Mouse (Mus musculus): ENCODE data around the gene Ikbke. TPM values are rescaled to one million over a fixed set of nuclear protein-coding genes. Genes with fewer than 3 reads are reported as not detected.
"Not testable (repeated sequence)": the region's sequence is repeated elsewhere in the genome, so short reads cannot be mapped to it uniquely, and the experiment has no call there.

Ikbke gene
- 42.8 and 51.0 TPM in 2 replicates for polyA plus RNA-seq (2012; rRNA removed)

GRCm38 (mm10) chr1:131279456-131279776 is at the start of gene Ikbke:
Gene Ikbke (minus strand): TSS chr1:131279606.
- peak within 1 kb of the TSS; percentile 77 for H3K27ac ChIP-seq (ENCODE audit: insufficient read depth, low read length)
- TF ChIP-seq POLR2A (IDR thresholded peaks at IDR 0.05; ENCODE audit: low read depth, low read length) (no peak; the same call in 1 of the 2 replicates), CTCF (IDR thresholded peaks at IDR 0.05; ENCODE audit: extremely low read depth, insufficient read depth, insufficient read length, insufficient replicate concordance) (no peak)
- H3K27me3 ChIP-seq (ENCODE audit: control insufficient read depth, insufficient read depth, low read length), result no peaks in the 10 kb centered on the region
- H3K4me1 ChIP-seq (ENCODE audit: control insufficient read depth, insufficient read depth, insufficient read length), result peaks cover 3% of the 10 kb centered on the region; the same call in 1 of the 2 replicates
- H3K36me3 ChIP-seq (ENCODE audit: control insufficient read depth, insufficient read depth, low read length), result no peaks in the 10 kb centered on the region
- DNase-seq (ENCODE audit: low read depth in 1 of 2, low spot score in 2 of 2), result no peak
- H3K4me3 ChIP-seq (ENCODE audit: extremely low read depth, insufficient read depth, insufficient read length), result peak within 1 kb of the TSS; percentile 59
- 9% methylated on average over 4 of the region's 4 CpGs for WGBS

DNA sequence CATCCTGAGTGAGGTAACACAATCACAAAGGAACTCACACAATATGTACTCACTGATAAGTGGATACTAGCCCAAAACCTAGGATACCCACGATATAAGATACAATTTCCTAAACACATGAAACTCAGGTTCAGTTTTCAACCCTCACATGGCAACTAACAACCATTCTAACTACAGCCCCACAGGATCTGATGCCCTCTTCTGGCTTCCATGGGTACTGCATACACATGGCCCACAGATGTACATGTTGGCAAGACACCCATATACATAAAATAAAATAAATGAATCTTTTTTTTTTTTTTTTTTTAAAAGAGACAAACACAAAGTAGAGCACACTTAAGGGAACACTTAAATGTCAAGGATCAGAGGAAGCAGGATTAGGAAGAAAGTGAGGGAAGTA is 49.7 kb upstream of the Ikbke start:
- H3K27me3 ChIP-seq (ENCODE audit: control insufficient read depth, insufficient read depth, low read length); H3K27ac ChIP-seq (ENCODE audit: insufficient read depth, low read length); H3K4me1 ChIP-seq (ENCODE audit: control insufficient read depth, insufficient read depth, insufficient read length); H3K36me3 ChIP-seq (ENCODE audit: control insufficient read depth, insufficient read depth, low read length); H3K4me3 ChIP-seq (ENCODE audit: extremely low read depth, insufficient read depth, insufficient read length): not testable (repeated sequence)
- DNase-seq (ENCODE audit: low read depth in 1 of 2, low spot score in 2 of 2), result peak in 1 of 2 experiments; percentile 27
- 89% methylated on average over 1 of the region's 1 CpGs for WGBS

DNA sequence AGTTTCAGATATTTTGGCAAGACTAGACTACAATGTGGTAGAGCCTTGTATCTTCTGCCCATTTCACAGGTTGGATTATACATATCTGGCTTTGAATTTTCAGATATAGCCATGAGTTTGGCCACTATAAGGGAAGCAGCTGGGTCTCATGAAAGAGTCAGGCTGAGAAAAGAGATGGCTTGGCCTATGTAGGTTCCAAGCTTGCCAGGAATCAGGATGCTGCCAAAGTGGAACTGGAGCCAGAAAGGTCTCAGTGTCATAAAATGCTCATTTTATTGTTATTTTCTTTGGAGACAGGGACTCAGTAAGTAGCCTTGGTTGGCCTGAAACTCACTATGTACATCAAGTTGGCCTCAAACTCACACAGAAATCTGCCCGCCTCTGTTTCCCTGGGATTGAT is 47.8 kb upstream of the Ikbke start:
- Histone ChIP-seq H3K27ac (ENCODE audit: insufficient read depth, low read length) (no peak overlapping the region), H3K27me3 (ENCODE audit: control insufficient read depth, insufficient read depth, low read length) (no peaks in the 10 kb centered on the region), H3K4me1 (ENCODE audit: control insufficient read depth, insufficient read depth, insufficient read length) (no peaks in the 10 kb centered on the region), H3K4me3 (ENCODE audit: extremely low read depth, insufficient read depth, insufficient read length) (no peak overlapping the region), H3K36me3 (ENCODE audit: control insufficient read depth, insufficient read depth, low read length) (peaks cover 2% of the 10 kb centered on the region)
- TF ChIP-seq CTCF (IDR thresholded peaks at IDR 0.05; ENCODE audit: extremely low read depth, insufficient read depth, insufficient read length, insufficient replicate concordance), result no peak
- no peak for DNase-seq (ENCODE audit: low read depth in 1 of 2, low spot score in 2 of 2)
- 88% methylated on average over 1 of the region's 1 CpGs for WGBS

DNA sequence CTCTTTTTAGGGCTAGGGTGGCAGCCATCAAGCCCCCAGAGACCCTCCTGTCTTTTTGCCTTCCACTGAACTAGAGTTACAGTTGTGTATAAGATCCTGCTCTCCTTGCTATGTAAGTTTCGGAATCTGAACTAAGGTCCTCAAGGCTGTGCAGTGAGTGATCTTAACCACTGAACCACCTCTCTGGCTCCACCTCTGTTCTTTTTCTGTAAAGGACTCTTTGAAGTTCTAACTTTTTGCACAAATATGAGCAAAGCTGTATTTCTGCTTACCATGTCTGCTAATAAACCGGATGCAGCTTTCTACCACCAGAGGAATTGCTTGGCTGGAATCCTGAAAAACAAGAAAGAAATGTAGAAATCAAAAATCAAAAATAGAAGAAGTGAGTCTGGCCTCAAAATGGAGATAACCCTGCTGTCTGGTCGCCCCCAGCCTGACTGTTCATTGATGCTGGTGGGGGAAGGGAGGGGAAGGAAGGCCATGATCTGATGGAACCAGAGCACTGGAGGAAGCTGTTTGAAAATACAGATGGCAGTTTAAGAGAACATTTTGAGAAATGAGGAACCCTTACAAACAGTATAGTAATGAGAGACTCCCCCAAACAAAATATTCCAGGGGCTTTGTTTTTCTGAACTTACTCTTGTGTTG is 45.5 kb upstream of the Ikbke start:
- no peak for DNase-seq (ENCODE audit: low read depth in 1 of 2, low spot score in 2 of 2)
- peaks cover 3% of the 10 kb centered on the region for H3K36me3 ChIP-seq (ENCODE audit: control insufficient read depth, insufficient read depth, low read length)

GRCm38 (mm10) chr1:131319598-131320330 is 40.4 kb upstream of the Ikbke start:
- Histone ChIP-seq H3K4me3 (ENCODE audit: extremely low read depth, insufficient read depth, insufficient read length) (no peak overlapping the region), H3K27ac (ENCODE audit: insufficient read depth, low read length) (no peak overlapping the region), H3K27me3 (ENCODE audit: control insufficient read depth, insufficient read depth, low read length) (no peaks in the 10 kb centered on the region), H3K4me1 (ENCODE audit: control insufficient read depth, insufficient read depth, insufficient read length) (no peaks in the 10 kb centered on the region), H3K36me3 (ENCODE audit: control insufficient read depth, insufficient read depth, low read length) (peaks cover 6% of the 10 kb centered on the region)
- WGBS, result 90% methylated on average over 3 of the region's 3 CpGs
- no peak for TF ChIP-seq CTCF (IDR thresholded peaks at IDR 0.05; ENCODE audit: extremely low read depth, insufficient read depth, insufficient read length, insufficient replicate concordance)
- no peak for TF ChIP-seq POLR2A (IDR thresholded peaks at IDR 0.05; ENCODE audit: low read depth, low read length)
- DNase-seq (ENCODE audit: low read depth in 1 of 2, low spot score in 2 of 2), result no peak

More for the DNA sequence above, 45.5 kb upstream of the Ikbke start:
- Histone ChIP-seq H3K27me3 (ENCODE audit: control insufficient read depth, insufficient read depth, low read length) (no peaks in the 10 kb centered on the region), H3K4me3 (ENCODE audit: extremely low read depth, insufficient read depth, insufficient read length) (no peak overlapping the region), H3K4me1 (ENCODE audit: control insufficient read depth, insufficient read depth, insufficient read length) (no peaks in the 10 kb centered on the region), H3K27ac (ENCODE audit: insufficient read depth, low read length) (no peak overlapping the region)
- WGBS, result 59% methylated on average over 3 of the region's 3 CpGs
- TF ChIP-seq POLR2A (IDR thresholded peaks at IDR 0.05; ENCODE audit: low read depth, low read length) (no peak), CTCF (IDR thresholded peaks at IDR 0.05; ENCODE audit: extremely low read depth, insufficient read depth, insufficient read length, insufficient replicate concordance) (no peak)

- H3K27me3 ChIP-seq (ENCODE audit: control insufficient read depth, insufficient read depth, low read length), result no peaks in the 10 kb centered on the region
- no peak for TF ChIP-seq POLR2A (IDR thresholded peaks at IDR 0.05; ENCODE audit: low read depth, low read length)
- TF ChIP-seq CTCF (IDR thresholded peaks at IDR 0.05; ENCODE audit: extremely low read depth, insufficient read depth, insufficient read length, insufficient replicate concordance), result no peak
- no peak overlapping the region for H3K27ac ChIP-seq (ENCODE audit: insufficient read depth, low read length)
- no peaks in the 10 kb centered on the region for H3K4me1 ChIP-seq (ENCODE audit: control insufficient read depth, insufficient read depth, insufficient read length)
- no peak overlapping the region for H3K4me3 ChIP-seq (ENCODE audit: extremely low read depth, insufficient read depth, insufficient read length)
- H3K36me3 ChIP-seq (ENCODE audit: control insufficient read depth, insufficient read depth, low read length), result peaks cover 8% of the 10 kb centered on the region; the same call in 1 of the 2 replicates
- no peak for DNase-seq (ENCODE audit: low read depth in 1 of 2, low spot score in 2 of 2)
- 80% methylated on average over 2 of the region's 2 CpGs for WGBS
Measured at GRCm38 (mm10) chr1:131318397-131318796, 39.0 kb upstream of the Ikbke start.

DNA sequence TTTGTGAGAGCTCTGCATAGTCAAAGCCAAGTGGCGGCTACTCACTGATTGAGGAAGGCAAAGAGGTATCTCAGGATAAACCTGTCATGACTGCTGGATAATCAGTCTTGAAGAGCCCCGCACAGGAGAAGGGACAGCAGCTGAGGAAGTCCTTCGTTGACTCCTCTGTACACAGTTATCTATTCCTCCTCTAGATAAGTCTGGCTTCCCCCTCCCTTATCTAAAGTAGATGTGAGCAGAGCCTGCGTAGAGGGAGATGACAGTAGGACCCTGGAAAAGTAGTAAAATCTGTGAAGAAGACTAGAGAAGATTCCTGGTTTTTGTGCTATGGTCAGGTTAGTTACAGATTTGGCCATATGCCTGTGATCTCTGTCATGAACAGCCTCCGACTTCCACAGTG is 38.2 kb upstream of the Ikbke start:
- H3K4me1 ChIP-seq (ENCODE audit: control insufficient read depth, insufficient read depth, insufficient read length), result no peaks in the 10 kb centered on the region
- H3K36me3 ChIP-seq (ENCODE audit: control insufficient read depth, insufficient read depth, low read length), result peaks cover 8% of the 10 kb centered on the region; the same call in 1 of the 2 replicates
- TF ChIP-seq POLR2A (IDR thresholded peaks at IDR 0.05; ENCODE audit: low read depth, low read length), result no peak
- TF ChIP-seq CTCF (IDR thresholded peaks at IDR 0.05; ENCODE audit: extremely low read depth, insufficient read depth, insufficient read length, insufficient replicate concordance), result no peak
- no peak overlapping the region for H3K27ac ChIP-seq (ENCODE audit: insufficient read depth, low read length)
- no peak for DNase-seq (ENCODE audit: low read depth in 1 of 2, low spot score in 2 of 2)
- H3K4me3 ChIP-seq (ENCODE audit: extremely low read depth, insufficient read depth, insufficient read length), result no peak overlapping the region
- H3K27me3 ChIP-seq (ENCODE audit: control insufficient read depth, insufficient read depth, low read length), result no peaks in the 10 kb centered on the region
- 87% methylated on average over 5 of the region's 5 CpGs for WGBS
